Mouse (Mus musculus) CH12F3 (cell line): Measurements from ENCODE around the gene Tnfrsf9.

Experiments
- in situ Hi-C: fragments of 300-500 bp; cut with MboI; formaldehyde crosslinking; loops from 2 replicates; pipeline ENCODE4 v1.14.3; 2020; ENCODE audit warnings: low sequenced_read_pairs

Tnfrsf9 gene

DNA sequence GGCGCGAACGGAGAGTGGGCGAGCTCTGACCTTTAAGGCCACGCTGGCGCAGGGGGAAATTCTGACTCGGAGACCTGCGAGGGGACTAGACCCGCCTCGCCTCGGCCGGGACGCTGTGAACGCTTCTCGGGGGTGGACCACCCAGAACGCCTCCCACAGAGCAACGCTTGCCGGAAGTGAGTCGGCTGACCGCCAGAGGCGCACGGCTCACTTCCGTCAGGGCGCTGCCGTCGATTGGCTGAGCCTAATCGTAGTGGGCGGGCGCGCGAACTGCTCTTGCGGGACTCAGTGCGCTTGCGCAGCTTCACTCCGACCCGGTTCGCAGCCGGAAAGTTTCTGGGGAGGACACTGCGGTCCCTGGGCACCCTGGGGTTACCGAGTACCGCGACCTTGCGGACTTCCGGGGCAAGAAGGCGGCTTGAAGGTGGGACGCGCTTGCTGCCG is at the start of gene Tnfrsf9, which contains the start of gene Park7:
Gene Tnfrsf9 (plus strand): TSS at position 273 of the 444 bp plus-strand sequence.
Gene Park7 (minus strand): TSS at position 148 of the 444 bp plus-strand sequence.
- in situ Hi-C loops: no loop called here

DNA sequence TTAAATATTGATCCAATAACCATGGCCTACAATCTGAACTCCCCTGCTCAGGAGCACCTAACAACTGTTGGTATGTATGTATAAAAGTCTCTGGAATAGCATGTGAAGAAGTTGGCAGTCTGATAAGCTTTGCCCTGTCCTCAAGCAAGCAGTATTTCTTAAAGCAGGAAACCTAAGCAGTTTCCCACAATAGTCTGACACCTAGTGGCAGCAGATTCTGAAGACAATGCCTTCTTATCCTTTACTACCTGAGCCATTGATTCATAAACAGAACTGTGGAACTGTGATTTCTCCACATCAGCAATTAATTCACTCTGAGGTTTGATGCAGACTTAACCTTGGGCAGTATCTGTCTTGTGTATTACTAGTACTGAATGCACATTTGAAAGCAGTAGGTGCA is 49.0 kb upstream of the Tnfrsf9 start:
- in situ Hi-C loops: no loop called here

DNA sequence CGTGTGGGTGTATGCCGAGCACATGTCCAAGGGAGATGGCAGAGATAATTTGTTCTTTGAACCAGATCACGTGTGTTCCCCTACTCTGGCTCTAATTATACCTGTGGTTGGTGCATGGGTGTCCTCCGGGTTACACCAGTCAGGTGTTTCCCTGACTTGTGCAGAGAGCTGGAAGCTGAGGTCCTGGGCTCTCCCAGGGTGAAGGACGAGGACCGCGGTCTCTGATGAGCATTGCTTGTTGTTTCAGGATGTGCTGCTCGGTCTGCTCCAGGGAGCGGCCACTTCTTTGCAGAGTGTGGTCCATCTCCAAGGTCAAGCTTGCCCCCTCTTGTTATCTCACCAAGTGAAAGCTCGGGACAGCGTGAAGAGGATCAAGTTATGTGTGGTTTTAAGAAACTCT is 48.3 kb upstream of the Tnfrsf9 start:
- in situ Hi-C loops: no loop called here

DNA sequence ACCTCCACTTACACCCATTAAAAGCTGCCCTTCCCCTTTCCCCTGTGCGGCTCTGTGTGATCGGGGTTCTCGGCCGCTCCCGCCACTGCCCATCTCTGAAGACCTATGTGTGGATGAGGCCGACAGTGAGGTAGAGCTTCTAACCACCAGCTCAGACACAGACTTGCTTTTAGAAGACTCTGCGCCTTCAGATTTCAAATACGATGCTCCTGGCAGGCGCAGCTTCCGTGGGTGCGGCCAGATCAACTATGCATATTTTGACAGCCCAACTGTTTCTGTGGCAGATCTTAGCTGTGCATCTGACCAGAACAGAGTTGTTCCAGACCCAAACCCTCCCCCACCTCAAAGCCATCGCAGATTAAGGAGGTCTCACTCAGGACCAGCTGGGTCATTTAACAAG is 47.9 kb upstream of the Tnfrsf9 start:
- in situ Hi-C loops: no loop called here

DNA sequence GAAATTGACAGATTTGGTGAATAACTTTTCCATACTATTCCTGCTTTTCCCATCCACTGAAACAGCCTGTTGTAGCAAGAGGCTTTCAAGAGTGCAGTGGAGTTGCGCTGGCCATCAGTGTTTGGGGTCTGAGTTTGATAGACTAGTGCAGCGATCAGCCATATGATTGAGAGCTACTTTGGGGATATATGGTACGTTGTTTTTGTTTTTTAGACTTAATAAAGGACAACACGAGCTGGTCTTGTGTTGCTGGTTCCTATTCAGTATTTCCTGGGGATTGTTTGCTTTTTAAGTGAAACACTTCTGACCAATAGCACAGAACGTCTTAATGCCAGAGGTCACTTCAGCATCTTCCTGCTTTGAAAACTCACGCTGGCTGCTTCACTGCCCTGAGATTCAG is 46.2 kb upstream of the Tnfrsf9 start:
- in situ Hi-C loops: no loop called here

DNA sequence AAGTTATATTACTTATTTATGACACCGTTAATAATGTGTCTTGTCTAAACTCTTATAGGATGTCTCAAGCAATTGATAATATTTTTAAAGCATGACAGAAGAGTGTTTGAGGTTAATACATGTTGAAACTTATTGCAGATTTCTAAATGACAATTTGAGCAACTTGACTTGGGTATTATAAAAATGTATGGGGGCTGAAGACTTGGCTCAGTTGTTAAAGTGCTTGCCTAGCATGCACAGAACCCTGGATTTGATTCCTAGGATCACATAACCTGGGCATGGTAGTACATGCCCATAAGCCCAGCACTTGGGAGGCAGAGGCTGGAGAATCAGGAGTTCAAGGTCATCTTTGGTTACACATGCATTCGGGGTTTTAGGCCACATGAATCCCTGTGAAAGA is 45.5 kb upstream of the Tnfrsf9 start:
- in situ Hi-C loops: no loop called here

DNA sequence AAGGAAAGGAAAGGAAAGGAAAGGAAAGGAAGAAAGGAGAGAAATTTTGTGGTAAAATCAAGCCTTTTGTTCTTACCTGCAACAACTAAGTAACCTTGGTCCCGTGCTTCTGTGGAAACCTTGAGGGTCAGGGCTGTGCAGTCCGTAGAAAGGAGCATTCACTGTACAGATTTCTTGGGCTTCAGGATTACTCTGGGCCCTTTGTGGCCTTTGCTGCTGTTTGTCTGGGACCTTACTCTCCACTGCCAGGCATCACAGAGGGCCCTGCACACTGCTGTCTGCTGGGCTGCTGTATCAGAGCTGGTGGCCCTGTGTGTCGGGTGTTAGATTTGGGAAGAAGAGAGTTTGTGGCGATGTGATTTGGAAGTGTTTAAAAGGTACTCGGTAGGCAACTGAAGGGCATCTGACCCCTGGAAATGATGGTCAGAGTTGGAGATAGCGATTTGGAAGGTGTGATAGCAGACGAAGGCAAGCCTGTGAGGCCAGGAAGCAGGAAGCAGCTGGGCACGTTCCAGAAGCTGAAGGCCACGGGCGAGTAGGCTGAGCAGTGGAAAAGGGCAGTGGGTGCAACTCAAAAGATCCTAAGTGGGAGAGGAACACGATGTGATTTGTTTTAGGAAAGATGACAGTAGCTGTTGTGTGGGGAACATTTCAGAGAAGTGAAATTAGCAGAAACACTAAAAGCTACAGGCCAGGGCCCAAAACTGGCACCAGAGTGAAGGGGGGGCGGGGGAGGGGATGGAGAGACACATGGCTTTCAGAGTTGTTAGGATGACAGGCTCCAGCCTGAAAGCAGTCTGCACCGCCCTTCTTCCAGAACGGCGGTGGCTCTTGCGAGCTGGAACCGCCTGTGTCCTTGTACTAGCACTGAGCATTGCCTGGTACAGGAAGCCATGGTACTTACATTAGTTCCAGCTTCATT is 44.8 kb upstream of the Tnfrsf9 start:
- in situ Hi-C loops: loop anchor here (10.0 kb wide), 1 partner anchor 215 kb away; the partner anchor contains the start of gene Slc45a1

DNA sequence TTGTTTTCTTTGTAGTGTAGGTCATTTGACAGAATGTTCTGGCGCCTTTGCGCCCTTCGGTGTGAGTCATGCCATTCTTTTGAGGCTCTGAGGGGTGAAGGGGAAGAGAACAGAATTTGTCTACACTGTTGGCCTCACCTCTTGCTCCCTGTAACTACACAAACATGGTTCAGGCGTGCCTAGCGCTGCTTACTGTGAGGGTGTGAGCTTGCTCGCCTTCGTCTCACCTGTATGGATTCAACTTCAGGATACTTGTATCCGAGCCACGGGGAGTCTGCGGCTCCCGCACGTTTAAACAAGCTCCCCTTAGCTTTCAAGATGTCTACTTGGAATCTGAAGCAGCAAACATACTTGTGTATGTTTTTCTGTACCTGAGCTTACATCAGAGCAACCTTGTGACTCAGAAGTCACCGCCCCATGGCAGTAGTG is 43.4 kb upstream of the Tnfrsf9 start:
- in situ Hi-C loops: loop anchor here (10.0 kb wide), 1 partner anchor 216 kb away; the partner anchor contains the start of gene Slc45a1

DNA sequence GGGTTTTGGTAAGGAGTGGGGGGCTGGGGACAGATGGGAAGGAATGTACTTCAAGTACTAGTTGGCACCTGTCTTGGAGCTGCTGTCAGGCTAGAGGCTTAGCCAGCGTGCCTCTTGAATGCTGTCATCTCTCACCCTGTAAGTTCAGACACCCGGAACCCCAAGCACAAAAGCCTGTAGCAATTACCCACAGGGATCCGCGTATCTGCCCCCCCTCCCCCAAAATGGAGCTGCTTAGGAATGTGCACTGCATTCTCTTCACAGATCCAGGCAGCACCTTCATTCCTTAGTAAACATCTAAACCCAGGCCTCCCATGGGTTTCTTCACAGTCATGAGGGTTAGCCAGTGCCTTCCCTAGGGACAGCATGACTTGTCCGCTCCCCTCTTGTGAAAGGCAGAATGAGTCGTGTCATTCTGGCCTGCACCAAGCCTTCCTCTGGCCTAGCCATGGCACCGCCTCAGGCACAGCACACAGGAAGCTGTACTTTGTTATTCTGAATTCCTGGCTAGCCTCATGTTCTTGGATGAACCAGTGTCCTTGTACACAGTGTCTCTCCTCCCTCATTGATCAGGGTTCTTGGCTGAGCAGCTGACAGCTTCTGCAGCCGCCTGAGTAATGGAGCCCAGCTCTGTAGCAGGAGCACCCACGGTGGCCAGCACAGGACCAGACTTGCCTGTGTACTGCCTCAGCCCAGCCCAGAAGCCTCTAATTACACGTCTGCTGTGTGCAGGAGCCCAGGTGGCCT is 42.8 kb upstream of the Tnfrsf9 start:
- in situ Hi-C loops: loop anchor here (10.0 kb wide), 1 partner anchor 217 kb away; the partner anchor contains the start of gene Slc45a1

DNA sequence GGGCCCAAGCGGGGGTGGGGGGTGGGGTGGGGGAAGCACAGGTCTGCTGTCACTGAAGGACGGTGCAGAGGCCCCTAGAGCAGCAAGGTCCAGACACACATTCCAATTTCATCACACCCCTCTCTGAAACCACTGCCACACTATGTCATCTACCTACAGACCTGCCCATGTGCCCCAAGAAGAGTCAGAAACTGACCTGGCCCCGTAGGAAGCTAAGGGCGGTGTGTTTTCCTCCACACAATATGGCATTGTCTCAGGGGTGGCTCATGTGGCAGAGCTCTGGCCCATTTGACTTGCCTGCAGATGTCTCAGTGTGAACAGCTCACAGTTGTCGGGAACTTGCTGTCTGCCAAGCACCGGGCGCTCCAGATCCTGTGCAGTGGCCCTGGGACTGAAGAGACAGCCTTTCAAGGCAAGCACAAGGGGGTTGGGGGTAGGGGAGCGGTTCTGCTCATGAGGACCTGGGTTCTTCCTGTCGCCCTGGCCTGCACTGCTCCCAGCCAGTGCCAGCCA is 42.2 kb upstream of the Tnfrsf9 start:
- in situ Hi-C loops: loop anchor here (10.0 kb wide), 1 partner anchor 217 kb away; the partner anchor contains the start of gene Slc45a1

DNA sequence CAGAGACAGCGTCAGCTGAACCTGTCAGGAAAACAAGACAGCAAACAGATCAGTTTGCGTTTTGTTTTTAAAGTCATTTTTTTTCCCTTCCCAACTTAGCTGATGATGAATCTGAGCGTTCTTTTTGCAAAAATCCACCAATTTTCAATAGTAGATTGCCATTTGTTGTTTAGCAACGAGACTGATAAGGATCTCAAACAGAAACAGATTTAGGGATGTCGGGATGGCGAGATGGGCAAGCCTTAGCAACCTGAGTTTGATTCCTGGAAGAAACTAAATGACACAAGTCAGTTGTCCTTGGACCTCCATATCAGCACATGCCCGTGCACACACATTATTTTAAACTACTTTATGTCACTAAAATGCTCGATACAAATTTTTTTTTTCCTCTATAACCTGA is 41.7 kb upstream of the Tnfrsf9 start:
- in situ Hi-C loops: loop anchor here (10.0 kb wide), 1 partner anchor 218 kb away; the partner anchor contains the start of gene Slc45a1

DNA sequence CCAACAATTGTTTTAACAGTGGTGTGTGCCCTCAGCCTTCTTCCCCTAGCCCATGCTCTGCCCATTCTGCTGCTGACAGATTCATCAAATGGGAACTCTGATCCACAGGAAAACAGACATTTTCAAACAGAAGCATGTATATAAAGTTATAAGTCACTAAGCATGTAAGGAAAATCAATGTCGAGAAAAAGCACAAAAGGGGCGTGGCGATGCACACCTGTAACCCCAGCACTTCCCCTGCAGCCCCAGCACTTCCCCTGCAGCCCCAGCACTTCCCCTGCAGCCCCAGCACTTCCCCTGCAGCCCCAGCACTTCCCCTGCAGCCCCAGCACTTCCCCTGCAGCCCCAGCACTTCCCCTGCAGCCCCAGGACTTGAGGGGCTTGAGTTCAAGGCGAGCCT is 39.9 kb upstream of the Tnfrsf9 start:
- in situ Hi-C loops: loop anchor here (10.0 kb wide), 1 partner anchor 220 kb away; the partner anchor contains the start of gene Slc45a1

DNA sequence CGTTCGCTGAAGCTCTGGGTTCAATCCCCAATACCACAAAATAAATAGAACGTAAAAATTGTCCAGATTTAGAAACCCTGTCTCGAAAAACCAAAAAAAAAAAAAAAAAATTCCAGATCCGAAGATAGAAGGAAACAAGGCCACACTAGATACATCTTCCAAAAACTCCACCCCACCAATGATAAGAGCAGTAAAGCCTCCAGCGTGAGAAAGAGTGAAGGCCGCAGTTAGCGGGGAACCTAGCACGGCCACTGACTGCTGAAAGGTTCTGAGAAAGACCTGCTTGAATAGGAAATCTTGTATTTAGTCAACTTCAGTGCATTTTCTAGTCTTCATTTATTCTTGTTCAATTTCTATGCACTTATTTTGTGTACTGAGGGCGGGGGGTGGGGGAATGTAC is 39.0 kb upstream of the Tnfrsf9 start:
- in situ Hi-C loops: loop anchor here (10.0 kb wide), 1 partner anchor 221 kb away; the partner anchor contains the start of gene Slc45a1

DNA sequence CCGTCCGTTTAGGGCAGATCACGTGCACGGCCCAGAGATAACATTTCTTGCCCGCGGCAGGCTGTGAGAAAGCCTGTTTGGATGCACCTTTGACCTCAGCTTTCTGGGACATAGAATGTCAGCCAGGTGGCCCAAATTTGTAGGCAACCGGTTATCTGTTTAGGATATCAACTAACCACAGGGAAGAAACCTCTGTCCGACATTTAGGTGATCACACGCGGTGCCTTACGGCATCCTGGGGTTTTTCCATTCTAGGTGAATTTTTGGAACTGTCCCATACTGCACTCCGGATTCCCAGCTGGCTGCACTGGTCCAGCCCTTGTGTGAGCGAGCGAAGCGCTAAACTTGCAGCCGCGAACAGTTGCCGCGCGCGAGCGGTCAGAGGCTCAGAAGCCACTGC is 34.7 kb upstream of the Tnfrsf9 start:
- in situ Hi-C loops: loop anchor here (10.0 kb wide), 1 partner anchor 225 kb away; the partner anchor contains the start of gene Slc45a1

DNA sequence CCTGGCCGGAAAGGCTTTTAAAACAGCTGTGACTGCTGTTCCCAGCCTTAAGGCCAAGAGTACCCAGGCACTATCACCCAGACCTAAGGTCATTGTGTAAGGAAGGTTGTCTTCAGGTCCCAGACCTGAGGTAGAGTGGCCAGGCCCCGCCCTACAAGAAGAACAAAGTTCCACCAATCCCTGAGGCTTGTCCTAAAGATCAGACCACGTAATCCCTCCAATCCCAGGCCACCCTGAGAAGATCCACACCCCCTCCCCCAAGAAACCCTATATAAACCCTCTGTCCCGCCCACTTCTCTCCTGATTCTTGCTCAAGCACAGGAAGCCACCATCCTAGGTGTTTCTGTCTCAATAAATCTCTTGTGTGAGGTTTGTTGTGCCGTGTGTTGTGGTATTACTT is 34.0 kb upstream of the Tnfrsf9 start:
- in situ Hi-C loops: no loop called here

DNA sequence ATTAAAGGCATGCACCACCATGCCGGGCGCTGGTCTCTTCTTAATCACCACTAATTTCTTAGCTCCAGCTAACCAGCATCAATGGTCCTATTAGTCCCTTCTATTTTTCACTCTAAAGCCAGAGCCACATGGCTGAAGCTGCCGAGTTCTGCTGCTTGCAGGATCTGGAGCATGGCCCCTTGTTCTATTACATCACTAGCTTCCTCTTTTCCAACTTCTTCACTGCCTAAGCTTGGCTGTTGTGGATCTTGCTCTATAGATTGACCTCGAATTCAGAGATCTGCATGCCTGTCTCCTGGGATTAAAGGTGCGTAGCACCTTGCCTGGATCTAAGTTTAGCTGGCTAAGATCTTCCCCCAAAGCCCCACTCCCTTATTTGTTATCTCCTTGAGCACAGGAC is 31.7 kb upstream of the Tnfrsf9 start:
- in situ Hi-C loops: no loop called here

DNA sequence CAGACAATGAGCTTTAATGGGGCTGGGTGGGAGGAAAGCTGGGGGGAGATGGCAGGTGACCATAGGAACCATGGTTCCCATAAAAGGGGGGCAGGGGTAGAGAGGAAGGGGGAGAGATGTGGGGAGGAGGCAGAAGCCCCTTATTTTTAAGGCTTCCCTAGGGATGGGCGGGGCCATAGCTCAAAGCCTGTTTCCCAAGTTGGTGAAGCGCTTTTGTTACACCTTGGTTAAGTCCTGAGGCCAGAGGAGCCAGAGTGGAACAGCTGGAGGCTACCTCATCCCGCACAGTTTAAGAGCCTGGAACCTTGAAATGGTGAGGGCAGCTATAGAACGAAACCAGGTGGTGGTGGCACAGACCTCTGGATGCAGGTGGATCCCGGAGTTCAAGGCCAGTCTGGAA is 26.5 kb upstream of the Tnfrsf9 start:
- in situ Hi-C loops: no loop called here

DNA sequence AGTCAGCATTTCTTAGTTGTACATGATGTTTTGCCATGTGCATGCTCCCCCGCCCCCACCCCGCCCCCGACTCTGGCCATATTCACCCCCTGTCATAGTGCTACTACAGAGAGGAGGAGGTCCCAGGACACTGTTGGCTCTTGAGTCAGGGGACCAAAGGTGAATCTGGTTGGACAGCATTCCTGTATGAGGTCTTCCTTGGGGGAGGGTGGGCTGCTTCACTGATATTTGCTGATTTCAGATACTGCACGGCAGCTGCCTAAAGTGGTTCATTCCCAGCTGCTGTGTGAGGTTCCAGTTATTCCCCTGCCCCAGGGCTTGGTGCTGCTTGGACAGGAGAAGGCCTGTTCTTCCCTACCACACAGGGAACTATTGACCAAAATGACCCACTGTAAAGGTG is 25.9 kb upstream of the Tnfrsf9 start:
- in situ Hi-C loops: no loop called here

DNA sequence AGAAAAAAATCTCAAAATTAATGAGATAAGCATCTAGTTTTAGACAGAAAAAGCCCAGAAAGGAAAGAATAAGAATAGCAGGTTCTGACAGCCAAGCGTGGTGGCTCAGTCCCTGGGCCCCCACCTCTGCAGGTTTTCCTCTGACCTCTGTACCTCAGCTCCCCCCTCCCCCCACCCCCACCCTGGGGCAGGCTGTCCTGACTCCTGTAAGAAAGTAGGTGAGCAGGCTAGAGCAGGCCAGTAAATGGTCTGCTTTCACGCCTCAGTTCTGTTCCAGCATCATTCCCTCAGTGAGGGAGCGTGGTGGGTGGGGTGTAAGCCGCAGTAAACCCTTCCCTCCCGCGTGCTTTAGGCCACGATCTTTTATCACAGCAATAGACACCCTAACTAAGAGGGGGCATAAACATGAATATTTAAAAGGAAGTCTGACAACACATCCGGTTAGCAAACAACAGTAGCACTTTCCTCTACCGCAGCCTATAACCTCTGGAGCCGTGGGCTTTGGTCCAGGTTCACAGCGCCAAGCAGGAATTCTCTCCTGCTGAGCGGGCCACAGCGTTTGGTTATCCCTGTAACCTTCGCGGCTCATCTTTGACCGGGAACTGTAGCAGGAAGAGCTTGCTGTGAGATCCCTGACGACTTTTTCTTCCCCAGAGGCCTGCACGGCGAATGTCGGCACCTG is 24.9 kb upstream of the Tnfrsf9 start:
- in situ Hi-C loops: no loop called here

DNA sequence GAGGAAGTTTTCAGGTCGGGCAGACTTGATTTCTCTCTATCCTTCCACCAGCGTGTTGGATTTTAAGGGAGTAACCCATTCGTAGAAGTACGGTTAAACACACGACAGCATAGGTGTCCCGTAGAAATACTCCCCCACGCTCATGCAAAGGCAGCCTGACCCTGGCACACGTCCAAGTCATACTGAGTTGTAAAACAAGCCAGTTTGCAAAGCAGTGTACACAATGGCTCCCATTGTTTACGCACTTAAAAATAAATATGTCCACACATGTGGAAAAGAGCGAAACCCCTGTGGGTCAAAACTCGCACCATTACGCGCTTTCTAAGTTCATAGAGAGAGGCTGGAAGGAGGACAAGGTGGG is 24.4 kb upstream of the Tnfrsf9 start:
- in situ Hi-C loops: no loop called here
